Mouse (Mus musculus) megakaryocyte progenitor cell, adult 5-6 weeks (primary cell): ENCODE results near the gene Tmsb15a. TPM values are rescaled to one million over a fixed set of nuclear protein-coding genes. Genes with fewer than 3 reads are reported as not detected.
"Not testable (repeated sequence)": the region's sequence is repeated elsewhere in the genome, so short reads cannot be mapped to it uniquely, and the experiment has no call there.

Experiments
- ATAC-seq: replicated peaks from 2 replicates; pipeline ENCODE4 v1.8.0; 2016; ENCODE audit warnings: mild to moderate bottlenecking, moderate TSS enrichment, inconsistent platforms; ENCODE audit not compliant: poor library complexity
- total RNA-seq, 2 experiments: library from RNA; stranded (forward) in 1 of 2; stranded (reverse) in 1 of 2; fragments of 157-497, 149-512 nt in 1 of 2; fragments of 200-1000 nt in 1 of 2; gene quantifications; 2 replicates each; pipeline versions ENCODE4 v1.2.3 to v1.2.4; 2015 to 2017

Tmsb15a gene
- total RNA-seq (2015): not detected in 2 replicates
- not detected in 2 replicates for total RNA-seq (2017)

DNA sequence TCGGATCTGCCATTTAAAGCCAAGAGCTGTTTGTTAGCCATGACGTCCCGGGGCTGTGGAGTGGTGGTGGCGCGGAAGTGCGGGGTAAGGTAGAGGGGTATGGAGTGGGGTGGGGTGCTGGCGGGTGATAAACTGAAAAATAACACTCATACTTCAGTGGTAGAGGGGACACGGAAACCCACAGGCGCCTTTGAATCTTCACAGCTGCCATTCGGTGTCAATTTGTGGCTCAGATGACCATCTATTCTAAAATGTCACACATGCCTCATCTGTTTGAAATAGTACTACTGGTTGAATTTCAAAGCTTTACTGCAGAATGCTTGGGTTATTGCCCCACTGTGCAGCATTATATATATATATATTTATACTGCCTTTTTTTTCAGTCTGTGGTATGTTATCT lies at the start of gene Tmsb15a:
TSS of gene Tmsb15a (minus strand) at position 101 of the 400 bp plus-strand sequence.
- no peak for ATAC-seq

DNA sequence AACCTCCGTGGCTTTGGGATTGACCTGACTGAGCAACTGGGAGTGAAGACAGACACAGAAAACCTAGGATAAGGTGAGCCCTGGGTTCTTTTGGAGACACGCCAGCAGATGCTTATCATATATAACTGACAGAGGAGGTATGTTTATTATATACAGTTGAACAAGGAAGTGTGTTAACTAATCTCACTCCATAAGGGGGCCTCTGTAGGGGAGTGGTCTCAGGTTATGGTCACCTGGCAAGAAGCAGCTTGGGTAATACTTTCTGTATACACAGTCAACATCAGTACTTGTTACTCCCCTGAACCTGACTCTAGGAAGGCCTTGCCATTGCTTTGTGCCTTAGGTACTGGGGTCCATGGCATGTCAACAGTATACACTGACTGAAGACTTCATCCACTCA lies 43.5 kb upstream of the Tmsb15a start:
- no peak for ATAC-seq

- no peak for ATAC-seq
Measured at GRCm38 (mm10) chrX:135768043-135768548, 43.0 kb upstream of the Tmsb15a start.

- peak; percentile 71; the same call in 1 of the 2 replicates for ATAC-seq
Measured at GRCm38 (mm10) chrX:135761707-135762106, 36.6 kb upstream of the Tmsb15a start.

GRCm38 (mm10) chrX:135752832-135753231 lies 27.8 kb upstream of the Tmsb15a start:
- ATAC-seq: peak; percentile 90

DNA sequence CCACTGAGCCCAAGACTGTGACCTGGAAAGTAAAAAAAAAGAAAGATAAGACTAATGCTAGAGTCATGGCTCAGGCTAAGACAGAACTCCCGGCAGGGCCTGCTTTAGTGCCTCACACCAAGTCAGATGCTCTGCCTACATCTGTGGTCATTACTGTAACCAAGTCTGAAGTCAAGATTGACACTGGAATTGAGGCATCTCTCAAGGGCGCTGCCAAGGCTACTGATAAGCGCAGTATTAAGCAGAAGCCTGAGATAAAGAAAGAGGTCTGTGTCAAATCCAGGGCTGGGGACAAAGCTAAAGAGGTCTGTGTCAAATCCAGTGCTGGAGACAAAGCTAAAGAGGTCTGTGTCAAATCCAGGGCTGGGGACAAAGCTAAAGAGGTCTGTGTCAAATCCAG lies 20.3 kb upstream of the Tmsb15a start:
- not testable (repeated sequence) for ATAC-seq

DNA sequence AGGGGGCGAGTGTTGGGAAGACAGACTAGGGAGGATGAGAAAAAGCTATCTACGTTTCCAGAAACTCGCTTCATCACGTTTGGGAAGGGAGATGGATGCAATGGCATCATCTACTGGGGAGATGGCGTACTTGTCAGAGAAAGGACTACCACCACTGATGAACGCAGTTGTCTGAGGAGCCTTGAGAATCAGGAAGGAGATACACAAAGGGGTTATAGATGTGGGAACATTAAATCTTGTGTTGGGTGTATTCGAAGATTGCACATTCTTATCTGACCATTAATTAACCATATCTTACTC lies 17.9 kb upstream of the Tmsb15a start:
- ATAC-seq: peak; percentile 29

GRCm38 (mm10) chrX:135742304-135743055 lies 17.4 kb upstream of the Tmsb15a start, which contains the start of the genes Armcx5 and Gprasp1:
Armcx5 (plus strand) TSS chrX:135742733.
Gprasp1 (plus strand) TSS chrX:135742733.
- ATAC-seq: peak; percentile 99

- ATAC-seq: no peak
Measured at GRCm38 (mm10) chrX:135738730-135739520, 13.9 kb upstream of the Tmsb15a start.

GRCm38 (mm10) chrX:135712845-135713244 lies 12.2 kb downstream of the Tmsb15a start:
- no peak for ATAC-seq

- ATAC-seq: no peak
Measured at GRCm38 (mm10) chrX:135704349-135704748, 20.7 kb downstream of the Tmsb15a start.

DNA sequence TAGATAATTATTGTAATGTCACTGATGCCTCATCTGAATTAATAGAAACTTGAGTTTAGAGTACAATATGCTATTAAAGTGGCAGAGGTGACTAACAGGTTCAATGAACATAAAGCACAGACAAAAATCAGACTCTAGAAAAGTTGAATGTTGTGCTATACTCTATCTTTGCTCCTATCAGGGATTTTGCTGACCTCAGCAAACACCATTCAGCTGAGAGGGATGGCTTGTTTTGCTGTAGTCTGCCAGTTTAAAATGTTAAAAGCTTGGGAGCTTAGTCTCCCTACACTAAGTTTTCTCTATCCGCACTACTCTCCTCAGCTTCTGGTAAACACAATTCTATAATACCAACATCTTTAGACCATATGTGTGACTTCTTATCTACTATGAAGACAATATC lies 21.9 kb downstream of the Tmsb15a start:
- no peak for ATAC-seq

DNA sequence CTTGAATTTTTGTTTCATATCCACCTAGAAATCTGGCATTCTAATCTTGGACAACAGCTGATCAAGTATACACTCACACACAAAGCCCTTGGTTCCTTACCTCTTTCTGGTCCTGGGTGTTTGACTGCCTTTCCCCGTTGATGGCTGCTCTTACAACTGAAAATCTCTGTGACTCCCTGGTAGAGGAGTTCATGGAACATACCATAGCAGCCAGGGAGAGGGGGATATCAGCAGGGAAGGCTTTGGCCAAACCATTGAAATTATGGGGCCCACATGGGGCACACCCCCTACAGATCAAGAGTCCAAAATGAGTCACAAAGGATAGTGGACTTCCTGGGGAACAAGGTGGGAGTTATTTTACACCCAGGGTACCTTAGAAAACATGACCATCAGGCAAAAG lies 31.4 kb downstream of the Tmsb15a start, which contains the start of gene Tcp11x2:
TSS of gene Tcp11x2 (minus strand) at position 158 of the 400 bp plus-strand sequence.
- no peak for ATAC-seq

- no peak for ATAC-seq
Measured at GRCm38 (mm10) chrX:135687802-135688201, 37.3 kb downstream of the Tmsb15a start.

GRCm38 (mm10) chrX:135681858-135682257 lies 43.2 kb downstream of the Tmsb15a start:
- ATAC-seq: no peak

Other genes with a start within 250 kb of the Tmsb15a start
- not detected in 2 replicates for gene AV320801, start 230.7 kb downstream of the Tmsb15a start, total RNA-seq (2015)
- gene AV320801, start 230.7 kb downstream of the Tmsb15a start, total RNA-seq (2017): not detected in 2 replicates
- 0.66 and 1.0 TPM in 2 replicates for gene Nxf7, start 126.5 kb downstream of the Tmsb15a start, total RNA-seq (2015)
- 1.0 TPM in 1 of 2 replicates, not detected in the other for gene Nxf7, start 126.5 kb downstream of the Tmsb15a start, total RNA-seq (2017)
- gene Prame, start 97.6 kb downstream of the Tmsb15a start, total RNA-seq (2015): not detected in 2 replicates
- not detected in 2 replicates for gene Prame, start 97.6 kb downstream of the Tmsb15a start, total RNA-seq (2017)
- not detected in 2 replicates for gene Tcp11x2, start 31.5 kb downstream of the Tmsb15a start, total RNA-seq (2015)
- not detected in 2 replicates for gene Tcp11x2, start 31.5 kb downstream of the Tmsb15a start, total RNA-seq (2017)
- 10.7 and 11.3 TPM in 2 replicates for gene Armcx5, start 17.5 kb upstream of the Tmsb15a start, total RNA-seq (2015)
- gene Armcx5, start 17.5 kb upstream of the Tmsb15a start, total RNA-seq (2017): 6.7 and 7.6 TPM in 2 replicates
- 13.5 and 19.9 TPM in 2 replicates for gene Gprasp1, start 17.5 kb upstream of the Tmsb15a start, total RNA-seq (2015)
- 21.0 and 32.2 TPM in 2 replicates for gene Gprasp1, start 17.5 kb upstream of the Tmsb15a start, total RNA-seq (2017)
- gene Bhlhb9, start 72.3 kb upstream of the Tmsb15a start, total RNA-seq (2015): 23.0 and 26.4 TPM in 2 replicates
- gene Bhlhb9, start 72.3 kb upstream of the Tmsb15a start, total RNA-seq (2017): 27.8 and 30.1 TPM in 2 replicates
- gene Gprasp2, start 113.8 kb upstream of the Tmsb15a start, total RNA-seq (2015): 0.74 TPM in 1 of 2 replicates, not detected in the other
- 0.17 and 0.98 TPM in 2 replicates for gene Gprasp2, start 113.8 kb upstream of the Tmsb15a start, total RNA-seq (2017)